Mouse (Mus musculus) heart, embryonic 11.5 days (tissue): ENCODE data around the gene Tsc22d4. TPM values are rescaled to one million over a fixed set of nuclear protein-coding genes. Genes with fewer than 3 reads are reported as not detected.

Experiments used
- polyA plus RNA-seq: library from polyadenylated mRNA; unstranded; fragments of >200 nt; fragmentation: Nextera tagmentation; extraction: Ambion mirVana; gene quantifications from 2 replicates; pipeline ENCODE4 v1.2.1, GENCODE M21; 2014

Gene Tsc22d4
- polyA plus RNA-seq, 1 experiment from 2014 or later = 139 TPM

Other genes starting within 250 kb of the Tsc22d4 start
- gene Pop7, start 243.2 kb upstream of the Tsc22d4 start, polyA plus RNA-seq = 46.5 and 50.0 TPM in 2 replicates
- 6.8 and 9.5 TPM in 2 replicates for gene Gigyf1, start 227.2 kb upstream of the Tsc22d4 start, polyA plus RNA-seq
- not detected in 2 replicates for gene Epo, start 212.5 kb upstream of the Tsc22d4 start, polyA plus RNA-seq
- gene Gnb2, start 212.2 kb upstream of the Tsc22d4 start, polyA plus RNA-seq = 307 and 318 TPM in 2 replicates
- gene Actl6b, start 192.2 kb upstream of the Tsc22d4 start, polyA plus RNA-seq = 0.65 and 1.0 TPM in 2 replicates
- gene Tfr2, start 175.9 kb upstream of the Tsc22d4 start, polyA plus RNA-seq = 2.3 and 3.5 TPM in 2 replicates
- gene Mospd3, start 144.7 kb upstream of the Tsc22d4 start, polyA plus RNA-seq = 13.9 and 16.0 TPM in 2 replicates
- gene Pcolce, start 131.9 kb upstream of the Tsc22d4 start, polyA plus RNA-seq = 120 and 134 TPM in 2 replicates
- gene Fbxo24, start 116.7 kb upstream of the Tsc22d4 start, polyA plus RNA-seq = not detected in 2 replicates
- 26.0 and 28.0 TPM in 2 replicates for gene Lrch4, start 116.6 kb upstream of the Tsc22d4 start, polyA plus RNA-seq
- 5.9 and 6.5 TPM in 2 replicates for gene Gm20605, start 116.6 kb upstream of the Tsc22d4 start, polyA plus RNA-seq
- gene Sap25, start 104.4 kb upstream of the Tsc22d4 start, polyA plus RNA-seq = 3.9 and 5.6 TPM in 2 replicates
- 0.23 TPM in 2 replicates for gene Irs3, start 100.0 kb upstream of the Tsc22d4 start, polyA plus RNA-seq
- gene Agfg2, start 61.0 kb upstream of the Tsc22d4 start, polyA plus RNA-seq = 19.9 TPM in 2 replicates
- gene Nyap1, start 4.1 kb upstream of the Tsc22d4 start, polyA plus RNA-seq = 0.47 and 1.0 TPM in 2 replicates
- 29.9 and 35.3 TPM in 2 replicates for gene Ppp1r35, start 33.1 kb downstream of the Tsc22d4 start, polyA plus RNA-seq
- 7.4 and 9.2 TPM in 2 replicates for gene Mepce, start 41.9 kb downstream of the Tsc22d4 start, polyA plus RNA-seq
- 12.4 and 13.7 TPM in 2 replicates for gene Zcwpw1, start 42.1 kb downstream of the Tsc22d4 start, polyA plus RNA-seq
- 2.1 and 2.9 TPM in 2 replicates for gene Pilra, start 90.6 kb downstream of the Tsc22d4 start, polyA plus RNA-seq
- 0.13 and 0.84 TPM in 2 replicates for gene Pilrb1, start 112.4 kb downstream of the Tsc22d4 start, polyA plus RNA-seq
- 2.1 and 2.7 TPM in 2 replicates for gene Pilrb2, start 126.1 kb downstream of the Tsc22d4 start, polyA plus RNA-seq
- gene Cyp3a13, start 175.9 kb downstream of the Tsc22d4 start, polyA plus RNA-seq = 0.09 TPM in 1 of 2 replicates, not detected in the other
- gene Gjc3, start 217.4 kb downstream of the Tsc22d4 start, polyA plus RNA-seq = not detected in 2 replicates
- not detected in 2 replicates for gene Azgp1, start 235.8 kb downstream of the Tsc22d4 start, polyA plus RNA-seq